ENCODE assay signal across 8 mouse cellular contexts in the genomic region with DNA sequence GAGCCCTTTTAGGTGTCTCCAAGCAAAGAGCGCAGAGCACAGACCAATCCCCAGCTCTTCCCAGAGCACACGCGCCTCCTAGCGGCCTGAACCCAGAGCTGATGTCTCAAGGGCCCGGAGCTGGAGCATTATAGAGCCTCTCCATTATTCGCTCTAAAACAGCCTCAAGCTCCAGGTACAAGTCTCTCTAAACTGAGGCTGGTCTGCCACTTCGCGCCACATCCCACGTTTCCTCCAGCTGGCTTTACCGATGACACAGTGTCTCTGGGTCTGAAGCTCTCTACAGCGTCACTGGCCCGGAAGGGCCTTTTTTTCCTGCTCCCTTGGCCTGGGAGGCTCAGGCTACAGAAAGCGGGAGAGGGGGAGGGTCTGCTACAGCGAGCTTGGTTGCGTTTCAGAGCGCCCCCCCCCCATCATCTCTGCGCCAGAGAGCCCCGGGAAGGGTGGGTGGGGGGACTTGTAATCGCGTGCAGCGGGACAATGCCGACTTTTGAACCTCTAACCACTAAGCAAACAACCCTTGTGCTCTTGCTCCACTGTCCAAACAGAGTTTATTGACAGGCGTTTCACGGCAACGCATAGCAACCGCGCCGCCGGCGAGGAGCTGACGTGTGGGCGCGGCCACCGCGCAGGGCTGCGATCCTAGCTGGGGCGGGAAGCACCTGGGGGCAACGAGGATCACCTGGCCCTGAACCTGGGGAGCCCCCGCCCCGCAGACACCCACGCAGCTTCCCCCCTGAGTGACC. TPM values are rescaled to one million over a fixed set of nuclear protein-coding genes. Genes with fewer than 3 reads are reported as not detected.
A peak's percentile ranks its signal among the peaks of the same experiment; 100 is the strongest.
DNase-seq lines count a peak whose midpoint lies in the region; ATAC-seq lines count a peak whose summit lies in the region.

No protein-coding gene starts in this region.

- DNase-seq in thymus, postnatal 4 days, result peak; percentile 65
- DNase-seq in thymus, postnatal 10 days (ENCODE audit: low spot score in 2 of 2), result no peak
- DNase-seq in brain, adult 2 months (ENCODE audit: low read depth, low spot score), result peak; percentile 63
- DNase-seq in lung, postnatal 25 days (ENCODE audit: low spot score), result peak; percentile 63
- DNase-seq in right cerebral cortex, postnatal 10 days (ENCODE audit: low spot score in 2 of 2), result no peak

- H3K36me3 ChIP-seq in heart, embryonic 12.5 days, result no peaks in the 10 kb centered on the region
- no peaks in the 10 kb centered on the region for H3K36me3 ChIP-seq in kidney, embryonic 16.5 days (ENCODE audit: insufficient read depth, low read length)
- H3K36me3 ChIP-seq in stomach, embryonic 15.5 days, result no peaks in the 10 kb centered on the region

- peak overlapping the region; percentile 66 for H3K4me2 ChIP-seq in heart, embryonic 12.5 days
- peak overlapping the region; percentile 40 for H3K4me2 ChIP-seq in kidney, embryonic 16.5 days (replicated peaks; ENCODE audit: low read depth, low read length)
- H3K4me2 ChIP-seq in stomach, embryonic 15.5 days, result peak overlapping the region; percentile 59

- WGBS in heart, embryonic 12.5 days, result 1% methylated on average over 40 of the region's 41 CpGs
- under 1% methylated on average over 41 of the region's 41 CpGs for WGBS in kidney, embryonic 16.5 days
- WGBS in stomach, embryonic 15.5 days, result under 1% methylated on average over 39 of the region's 41 CpGs

- H3K9ac ChIP-seq in heart, embryonic 12.5 days, result no peak overlapping the region; the same call in 1 of the 2 replicates
- H3K9ac ChIP-seq in kidney, embryonic 16.5 days (replicated peaks; ENCODE audit: low read length), result no peak overlapping the region
- H3K9ac ChIP-seq in stomach, embryonic 15.5 days, result no peak overlapping the region

- H3K27ac ChIP-seq in heart, embryonic 12.5 days (ENCODE audit: poor library complexity, severe bottlenecking), result no peak overlapping the region
- H3K27ac ChIP-seq in kidney, embryonic 16.5 days (ENCODE audit: low read length), result no peak overlapping the region
- H3K27ac ChIP-seq in stomach, embryonic 15.5 days, result 0 out of 2 replicates have a peak overlapping the region, but pooled peaks have one; percentile 31

- H3K4me3 ChIP-seq in heart, embryonic 12.5 days, result peak overlapping the region; percentile 37
- H3K4me3 ChIP-seq in kidney, embryonic 16.5 days (ENCODE audit: low read length), result peak overlapping the region; percentile 12
- peak overlapping the region; percentile 30 for H3K4me3 ChIP-seq in stomach, embryonic 15.5 days (replicated peaks)

- H3K9me3 ChIP-seq in heart, embryonic 12.5 days (replicated peaks), result no peaks in the 10 kb centered on the region
- H3K9me3 ChIP-seq in kidney, embryonic 16.5 days (ENCODE audit: low read length), result no peaks in the 10 kb centered on the region
- no peaks in the 10 kb centered on the region for H3K9me3 ChIP-seq in stomach, embryonic 15.5 days

- ATAC-seq in heart, embryonic 12.5 days (ENCODE audit: insufficient number of reproducible peaks, low FRiP score), result peak; percentile 55
- ATAC-seq in kidney, embryonic 16.5 days (ENCODE audit: low FRiP score, low TSS enrichment), result peak; percentile 83
- ATAC-seq in stomach, embryonic 15.5 days (ENCODE audit: insufficient read depth, low FRiP score, low read depth), result peak; percentile 88

- H3K4me1 ChIP-seq in heart, embryonic 12.5 days (replicated peaks), result peaks cover 14% of the 10 kb centered on the region
- peaks cover 10% of the 10 kb centered on the region for H3K4me1 ChIP-seq in kidney, embryonic 16.5 days (ENCODE audit: insufficient read depth, low read length)
- peaks cover 16% of the 10 kb centered on the region for H3K4me1 ChIP-seq in stomach, embryonic 15.5 days

- H3K27me3 ChIP-seq in heart, embryonic 12.5 days (replicated peaks), result peaks cover 92% of the 10 kb centered on the region
- H3K27me3 ChIP-seq in kidney, embryonic 16.5 days (ENCODE audit: insufficient read depth, low read length), result peaks cover 93% of the 10 kb centered on the region
- H3K27me3 ChIP-seq in stomach, embryonic 15.5 days (replicated peaks), result peaks cover 79% of the 10 kb centered on the region

RNA-seq across cellular contexts. Expression of a gene that starts 7.6 kb away (rescaled TPM):
- polyA plus RNA-seq in heart, embryonic 12.5 days (2016; fragmentation: Nextera tagmentation; extraction: Ambion mirVana), result not detected in 2 replicates
- not detected in 2 replicates for polyA plus RNA-seq in kidney, embryonic 16.5 days (2015; fragmentation: Nextera tagmentation; extraction: Ambion mirVana)
- polyA plus RNA-seq in stomach, embryonic 15.5 days (2015; fragmentation: Nextera tagmentation; extraction: Ambion mirVana), result 8.1 and 9.8 TPM in 2 replicates

RNA-seq across cellular contexts. Expression of a gene that starts 22.8 kb away (rescaled TPM):
- polyA plus RNA-seq in heart, embryonic 12.5 days (2016; fragmentation: Nextera tagmentation; extraction: Ambion mirVana), result not detected in 2 replicates
- polyA plus RNA-seq in kidney, embryonic 16.5 days (2015; fragmentation: Nextera tagmentation; extraction: Ambion mirVana), result not detected in 2 replicates
- polyA plus RNA-seq in stomach, embryonic 15.5 days (2015; fragmentation: Nextera tagmentation; extraction: Ambion mirVana), result 0.41 and 0.71 TPM in 2 replicates

RNA-seq across cellular contexts. Expression of a gene that starts 29.7 kb away (rescaled TPM):
- polyA plus RNA-seq in heart, embryonic 12.5 days (2016; fragmentation: Nextera tagmentation; extraction: Ambion mirVana), result not detected in 2 replicates
- polyA plus RNA-seq in kidney, embryonic 16.5 days (2015; fragmentation: Nextera tagmentation; extraction: Ambion mirVana), result not detected in 2 replicates
- polyA plus RNA-seq in stomach, embryonic 15.5 days (2015; fragmentation: Nextera tagmentation; extraction: Ambion mirVana), result 10.0 and 14.0 TPM in 2 replicates

Comparison
In these comparisons a context has a peak if more than half of its experiments do, and no peak if none do; other contexts are left out.
1. DNase-seq: peak in thymus, postnatal 4 days (single experiment), brain, adult 2 months (single experiment) and lung, postnatal 25 days (single experiment); none in thymus, postnatal 10 days (0 of 2) and right cerebral cortex, postnatal 10 days (0 of 2).
2. RNA of a gene that starts 29.7 kb away (polyA plus RNA-seq): 10.0 to 14.0 TPM in stomach, embryonic 15.5 days; not detected in kidney, embryonic 16.5 days and not detected in heart, embryonic 12.5 days; every median in the first group is over 10 times any median in the second.
3. Peak in every context shown above with its lines, with median percentiles within 50 percentile points of each other: ATAC-seq, H3K4me2 ChIP-seq and H3K4me3 ChIP-seq.